Mouse (Mus musculus): ENCODE measurements around the gene Fam102a.
A peak's percentile ranks its signal among the peaks of the same experiment; 100 is the strongest.

Gene Fam102a

DNA sequence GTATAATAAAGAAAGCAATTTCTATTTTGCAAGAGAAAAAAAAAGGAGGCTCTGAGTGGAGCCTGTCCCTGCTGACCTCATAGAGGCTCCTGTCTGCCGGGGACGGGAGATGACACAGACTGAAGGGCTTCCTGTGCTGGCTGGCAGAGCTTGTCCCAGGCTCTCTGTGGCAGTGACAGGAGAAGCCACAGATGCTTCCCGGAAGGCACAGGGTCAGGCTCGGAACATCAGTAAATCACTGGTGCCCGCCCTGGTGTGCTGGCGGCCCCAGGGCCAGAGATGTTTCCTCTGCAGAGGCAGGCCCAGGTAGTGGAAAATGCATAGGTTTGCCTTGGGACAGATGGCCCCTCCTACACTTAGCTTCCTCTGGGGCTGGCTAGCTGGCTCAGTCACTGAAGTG is 20.8 kb upstream of the Fam102a start:
- DNase-seq (ENCODE audit: low spot score) = peak; percentile 84

DNA sequence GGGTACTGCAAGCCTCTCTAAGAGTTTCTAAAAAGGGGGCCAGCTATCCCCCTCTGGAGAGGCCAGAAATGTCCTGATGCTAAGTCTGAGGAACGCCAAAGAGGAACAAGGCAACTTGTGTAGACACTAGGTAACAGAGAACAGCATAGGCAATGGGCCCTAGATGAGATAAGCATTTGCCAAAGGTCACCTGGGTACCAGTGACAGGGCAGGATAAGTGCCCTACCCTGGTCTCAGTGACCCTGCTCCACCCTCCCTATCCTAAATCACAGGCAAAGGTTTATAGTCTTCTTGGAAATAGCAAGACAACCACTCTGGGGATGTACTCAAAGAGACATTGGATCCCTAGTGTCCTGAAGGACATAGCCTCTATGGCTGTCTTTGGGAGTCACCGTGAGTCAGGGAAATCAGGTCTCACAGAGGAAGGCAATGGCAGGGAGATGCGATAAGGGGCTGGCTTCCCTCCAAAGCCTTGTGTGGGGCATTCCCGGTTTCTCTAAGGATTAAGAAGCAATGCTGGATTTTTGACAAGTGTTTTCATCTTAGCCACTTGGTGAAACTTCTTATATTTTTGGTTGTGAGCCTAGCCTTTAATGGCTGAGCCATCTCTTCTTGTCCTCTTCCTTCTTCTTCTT is 17.8 kb upstream of the Fam102a start:
- DNase-seq (ENCODE audit: low spot score) = no peak

DNA sequence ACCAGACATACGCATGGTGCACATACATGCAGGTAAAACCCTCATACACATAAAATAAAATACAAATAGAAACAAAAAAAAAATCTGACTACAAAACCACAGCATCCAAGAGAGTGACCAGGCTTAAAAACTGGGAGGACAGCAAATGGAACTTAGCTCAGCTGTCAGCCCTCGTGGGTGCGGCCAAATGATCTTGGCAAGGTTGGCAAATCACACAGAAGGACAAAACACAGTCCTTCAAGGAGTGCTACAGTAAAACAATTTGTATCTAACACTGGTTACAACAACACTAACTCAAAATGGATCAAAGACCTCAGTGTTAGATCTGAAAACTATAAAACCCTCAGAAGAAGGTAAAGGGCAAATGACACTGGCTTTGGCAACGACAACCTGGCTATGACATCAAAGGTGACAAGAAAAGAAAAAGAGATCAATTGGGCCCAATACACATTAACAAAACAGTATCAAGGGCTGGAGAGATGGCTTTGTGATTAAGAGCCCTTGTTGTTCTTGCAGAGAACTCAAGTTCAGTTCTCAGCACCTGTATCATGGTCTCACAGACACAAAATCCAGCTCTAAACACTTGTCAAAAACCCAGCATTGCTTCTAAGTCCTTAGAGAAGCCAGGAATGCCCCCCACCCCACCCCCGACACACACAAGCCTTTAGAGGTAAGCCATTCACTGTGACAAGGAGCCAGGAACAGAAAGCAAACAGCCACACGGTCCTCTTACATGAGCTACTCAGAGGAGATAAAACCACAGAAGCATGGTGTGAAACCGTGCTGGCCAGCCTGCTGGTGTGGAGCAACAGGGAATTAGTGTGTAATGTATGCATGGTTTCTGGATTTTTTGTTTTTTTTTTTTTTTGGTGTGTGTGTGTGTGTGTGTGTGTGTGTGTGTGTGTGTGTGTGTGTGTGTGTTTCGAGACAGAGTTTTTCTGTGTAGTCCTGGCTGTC is 14.8 kb upstream of the Fam102a start:
- DNase-seq (ENCODE audit: low spot score) = no peak

DNA sequence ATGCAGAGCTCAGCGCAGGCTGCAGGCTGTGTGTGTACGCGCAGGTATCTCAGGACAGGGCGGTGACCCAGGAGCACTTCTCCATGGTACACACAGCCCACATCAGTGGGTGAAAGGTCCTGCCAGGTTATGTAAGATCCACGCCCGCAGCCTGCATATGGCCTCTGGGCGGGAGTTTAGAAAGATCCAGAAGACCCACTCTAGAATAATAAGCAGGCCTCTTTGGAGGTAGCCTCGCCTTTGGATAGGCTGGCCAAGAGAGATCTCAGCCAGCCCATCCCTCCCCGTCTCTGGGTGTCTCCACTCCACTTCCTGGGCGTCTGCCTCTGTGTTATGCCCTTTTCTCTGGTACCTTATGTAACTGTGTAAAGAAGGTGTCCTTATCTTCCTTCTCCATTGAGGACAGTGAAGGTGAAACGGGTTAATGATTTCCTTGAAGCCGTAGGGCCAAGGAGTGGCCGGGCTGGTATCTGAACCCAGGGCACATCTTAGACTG is 10.5 kb upstream of the Fam102a start:
- DNase-seq (ENCODE audit: low spot score) = peak; percentile 74

DNA sequence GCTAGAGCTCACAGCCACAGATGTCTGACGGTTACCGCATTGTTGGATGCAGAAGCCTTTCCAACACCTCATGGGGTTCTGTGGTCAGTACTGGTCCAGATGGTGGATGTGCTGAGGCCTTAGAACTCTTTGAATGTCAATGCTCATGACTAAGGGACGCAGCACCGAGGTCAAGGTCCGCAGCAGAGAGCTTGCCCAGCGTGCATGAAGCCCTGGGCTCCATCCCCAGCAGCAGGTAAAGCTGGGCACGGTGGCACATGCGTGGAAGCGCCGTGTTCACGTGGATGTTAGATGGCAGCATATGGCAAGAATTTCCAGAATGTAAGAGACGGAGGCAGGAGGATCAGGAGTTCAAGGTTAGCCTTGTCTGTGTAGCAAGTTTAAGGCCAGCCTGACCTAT is 9.3 kb upstream of the Fam102a start:
- no peak for DNase-seq (ENCODE audit: low spot score)

DNA sequence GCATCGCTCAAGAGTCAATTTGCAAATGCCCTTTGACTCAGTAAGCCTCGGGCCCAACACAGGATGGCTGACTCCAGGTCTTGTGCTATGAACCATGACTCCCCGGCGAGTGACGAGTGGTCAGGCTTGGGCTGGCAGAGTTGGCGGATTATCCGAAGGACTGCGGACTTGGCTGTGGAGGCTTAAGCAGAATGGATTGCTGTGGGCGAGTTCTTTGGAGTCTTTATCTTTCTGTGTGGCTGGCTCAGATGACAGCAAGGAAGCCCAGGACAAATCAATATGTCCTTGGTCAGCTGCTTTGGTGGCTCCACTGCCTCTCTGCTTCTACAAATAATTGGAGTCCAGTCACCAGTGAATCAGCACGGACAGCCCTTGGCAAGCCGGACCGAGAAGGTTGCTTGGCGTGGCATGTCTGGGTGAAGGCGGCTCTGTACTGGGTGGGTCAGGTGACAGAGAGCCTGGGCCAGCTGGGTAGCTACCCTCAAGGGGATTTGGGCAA is 7.6 kb upstream of the Fam102a start:
- DNase-seq (ENCODE audit: low spot score) = no peak

DNA sequence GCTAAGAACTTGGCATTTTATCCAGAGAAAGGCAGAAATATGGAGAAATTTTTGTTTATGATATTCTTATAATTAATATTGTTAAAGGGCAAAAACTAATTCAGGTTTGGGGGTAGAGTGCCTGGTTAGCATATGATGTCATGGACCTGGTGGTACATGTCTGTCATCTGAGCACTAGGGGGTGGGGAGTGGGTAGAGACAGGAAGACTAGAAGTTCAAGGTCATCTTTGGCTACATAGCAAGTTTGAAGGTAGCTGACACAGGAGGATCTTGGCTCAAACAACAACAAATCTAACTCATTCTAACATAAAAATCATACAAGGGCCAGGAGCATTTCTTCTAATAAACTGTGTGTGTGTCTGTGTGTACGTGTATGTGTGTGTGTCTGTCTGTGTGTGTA is 6.8 kb upstream of the Fam102a start:
- DNase-seq (ENCODE audit: low spot score) = no peak

DNA sequence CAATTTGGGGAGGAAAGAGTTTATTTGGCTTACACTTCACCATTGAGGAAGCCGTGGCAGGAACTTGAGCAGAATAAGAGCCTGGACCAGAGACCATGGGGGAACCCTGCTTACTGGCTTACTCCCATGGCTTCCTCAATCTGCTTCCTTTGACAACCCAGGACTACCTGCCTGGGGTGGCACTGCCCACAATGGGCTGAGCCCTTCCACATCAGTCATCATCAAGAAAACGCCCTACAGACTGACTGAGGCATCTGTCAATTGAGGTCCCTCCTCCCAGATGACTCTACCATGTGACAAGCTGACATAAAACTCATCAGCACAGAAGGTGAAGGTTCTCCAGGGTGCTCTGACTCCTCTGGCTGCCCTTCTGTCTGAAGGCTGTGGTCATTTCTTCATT is 4.7 kb upstream of the Fam102a start:
- DNase-seq (ENCODE audit: low spot score) = no peak

DNA sequence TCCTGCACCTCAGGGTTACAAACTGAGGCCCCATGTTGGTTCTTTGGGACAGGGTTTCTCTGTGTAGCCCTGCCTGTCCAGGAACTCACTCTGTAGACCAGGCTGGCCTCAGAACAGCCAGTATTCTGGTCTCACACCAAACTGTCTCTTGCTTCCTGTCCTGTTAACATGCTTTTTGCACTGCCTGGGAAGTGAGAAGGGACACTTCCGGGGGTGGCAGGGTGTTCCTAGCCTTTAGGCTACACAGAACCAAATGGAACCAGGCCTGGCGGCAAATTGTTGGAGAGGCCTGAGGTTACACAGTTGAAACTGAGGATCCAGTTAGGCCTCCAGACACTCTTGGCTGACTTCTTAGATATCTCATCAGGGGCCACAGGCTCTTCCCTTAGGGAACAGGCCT is 2.0 kb upstream of the Fam102a start:
- no peak for DNase-seq (ENCODE audit: low spot score)

DNA sequence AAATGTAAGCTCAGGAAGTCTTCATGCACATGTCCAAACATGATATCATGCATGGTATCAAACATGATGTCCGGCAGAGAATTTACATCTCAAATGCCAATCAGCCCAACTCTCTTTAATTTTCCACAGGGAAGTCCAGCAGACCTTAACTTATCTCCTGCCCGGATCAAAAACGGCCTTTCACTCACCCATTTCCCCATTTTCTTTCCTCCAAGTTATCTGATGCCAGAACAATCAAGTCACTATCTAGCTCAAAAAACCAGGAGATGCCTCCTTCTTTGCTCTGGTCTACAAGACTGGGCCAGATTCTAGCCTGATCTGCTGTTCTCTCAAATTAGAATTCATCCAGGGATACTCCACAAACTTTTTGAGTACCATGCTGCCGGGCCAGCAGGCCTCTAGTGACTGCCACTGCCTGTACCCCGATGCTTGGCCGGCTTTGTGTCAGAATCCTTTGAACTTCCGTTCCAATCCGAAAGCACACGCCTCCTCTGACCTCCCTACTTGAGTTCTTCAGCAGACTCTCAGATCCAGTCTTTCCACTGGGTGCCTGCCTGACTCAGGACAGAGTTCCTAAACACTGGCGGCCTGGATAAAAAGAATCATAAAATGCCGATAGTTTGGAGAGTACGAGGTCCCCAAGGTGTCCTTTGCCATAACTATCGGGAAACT is 935 bp upstream of the Fam102a start:
- DNase-seq (ENCODE audit: low spot score) = peak; percentile 73

DNA sequence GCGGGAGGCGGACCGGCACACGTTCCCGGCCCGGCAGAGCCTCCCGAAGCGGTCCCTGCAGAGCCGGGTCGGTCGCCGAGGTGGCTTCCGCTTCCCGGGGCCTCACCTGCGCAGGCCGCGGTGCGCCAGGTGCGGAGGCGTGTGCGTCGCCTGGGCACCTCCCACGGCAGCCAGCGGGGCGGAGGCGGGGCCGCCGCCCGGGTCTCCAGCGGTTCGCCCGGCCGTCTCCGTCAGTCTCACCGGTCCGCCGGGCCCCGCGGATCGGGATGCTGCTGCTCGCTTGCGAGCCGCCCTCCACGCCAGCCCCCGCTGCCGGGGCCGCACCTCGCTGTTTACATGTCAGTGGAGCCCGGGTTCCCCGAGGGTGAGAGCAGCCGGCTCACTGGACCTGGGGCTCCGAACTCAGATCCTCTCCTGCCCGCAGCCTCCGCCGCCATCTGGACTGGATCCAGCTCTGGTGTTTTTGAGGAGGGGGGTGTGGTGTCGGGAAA is 414 bp downstream of the Fam102a start:
- peak; percentile 72 for DNase-seq (ENCODE audit: low spot score)

DNA sequence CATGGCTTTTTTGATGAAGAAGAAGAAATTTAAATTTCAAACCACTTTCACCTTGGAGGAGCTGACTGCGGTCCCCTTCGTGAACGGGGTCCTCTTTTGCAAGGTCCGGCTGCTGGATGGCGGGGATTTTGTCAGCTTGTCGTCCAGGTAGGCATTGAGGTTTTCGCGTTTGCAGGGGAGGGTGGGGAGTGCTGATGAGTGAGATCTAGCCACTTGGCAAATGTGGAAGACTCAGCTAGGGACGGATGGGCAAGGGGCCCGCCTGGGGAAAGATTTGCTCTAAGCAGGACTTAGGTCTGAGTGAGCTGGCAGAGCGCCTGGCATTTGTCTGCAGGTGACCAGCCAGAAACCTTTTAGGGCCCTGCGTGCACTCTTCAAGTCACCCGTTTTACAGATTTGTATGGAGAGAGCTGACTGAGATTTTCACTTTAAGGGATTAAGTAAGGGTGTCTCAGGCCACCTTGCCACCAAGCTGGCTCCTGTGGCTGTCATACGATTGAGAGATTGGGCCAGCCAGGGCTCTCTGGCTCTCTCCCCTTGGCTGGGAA is 1.0 kb downstream of the Fam102a start:
- no peak for DNase-seq (ENCODE audit: low spot score)

DNA sequence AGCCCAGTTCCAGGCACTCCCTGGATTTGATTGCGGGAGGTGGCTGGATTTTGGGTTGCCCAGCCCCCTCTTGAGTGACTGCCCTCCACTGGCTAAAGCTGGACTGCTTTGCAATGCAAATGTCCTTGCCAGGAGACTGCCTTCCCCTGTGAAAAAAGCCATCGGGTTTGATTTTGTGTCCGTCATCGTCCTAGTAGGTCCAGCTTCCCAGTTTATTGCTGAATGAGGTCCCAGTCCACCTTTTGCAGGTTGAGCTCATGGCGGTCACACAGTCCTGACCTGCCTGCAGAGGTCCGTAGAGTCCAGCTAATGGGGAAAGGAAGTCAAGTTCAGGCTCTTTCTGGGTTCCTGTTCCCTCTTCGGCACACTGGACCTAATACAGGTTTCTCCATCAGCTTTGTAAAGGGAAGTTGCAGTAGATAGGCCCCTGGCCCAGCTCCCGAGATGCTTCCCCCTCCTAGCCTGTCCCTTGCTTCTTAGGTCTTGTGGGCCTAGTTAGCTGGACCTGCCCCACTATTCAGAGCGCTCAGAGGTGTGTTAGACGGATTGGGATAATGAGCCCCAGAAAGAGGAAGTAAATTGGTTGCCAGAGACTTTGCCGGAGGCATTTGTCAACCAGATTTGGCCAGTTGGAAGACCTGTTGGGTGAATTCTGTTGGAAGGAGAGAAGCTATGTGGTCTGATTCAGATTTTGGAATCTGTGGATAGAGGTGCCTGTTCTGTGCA is 1.7 kb downstream of the Fam102a start:
- peak; percentile 55 for DNase-seq (ENCODE audit: low spot score)

DNA sequence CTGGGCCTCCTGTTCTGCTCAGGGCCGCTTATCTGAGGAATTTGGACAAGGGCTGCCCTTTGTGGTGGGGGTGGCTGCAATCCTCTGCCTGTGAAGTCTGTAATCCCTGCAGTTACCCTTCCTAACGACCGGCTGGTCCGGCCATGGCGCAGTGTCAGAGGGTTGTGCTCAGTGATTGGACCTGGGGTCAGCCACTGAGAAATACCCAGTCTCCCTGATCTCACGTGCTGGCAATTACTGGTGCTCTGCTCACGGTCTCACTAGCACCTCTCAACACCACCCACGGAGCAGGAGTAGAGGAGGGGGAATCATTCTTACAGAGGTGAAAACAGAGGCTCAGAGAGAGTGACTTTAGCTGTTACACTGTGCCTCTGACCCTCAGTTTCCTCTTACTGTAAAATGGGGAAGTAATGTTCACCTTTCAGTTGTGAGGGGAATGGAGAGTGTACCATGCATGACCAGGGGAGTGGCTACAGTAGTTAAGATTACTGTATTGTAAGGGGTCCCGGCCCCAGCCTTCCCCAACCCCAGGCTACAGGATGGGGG is 2.3 kb downstream of the Fam102a start:
- no peak for DNase-seq (ENCODE audit: low spot score)

DNA sequence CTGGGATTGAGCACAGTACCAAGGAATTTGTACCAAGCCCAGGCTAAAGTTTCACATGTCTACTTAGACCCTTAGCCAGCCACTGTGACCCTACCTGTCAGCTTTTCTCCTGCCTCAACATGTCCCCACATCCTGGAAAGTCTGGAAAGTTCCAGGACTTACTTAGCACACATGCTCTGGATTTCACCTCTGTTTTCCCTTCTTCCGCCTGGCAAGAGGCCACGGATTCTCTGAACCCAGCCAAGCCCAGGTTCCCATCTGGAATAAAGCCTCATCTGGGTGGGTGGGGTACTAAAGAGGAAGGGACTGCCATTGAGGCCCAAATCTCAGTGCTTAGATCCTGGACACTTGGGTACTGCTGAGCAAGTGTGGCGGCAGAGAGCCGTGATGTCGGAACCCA is 2.8 kb downstream of the Fam102a start:
- no peak for DNase-seq (ENCODE audit: low spot score)

DNA sequence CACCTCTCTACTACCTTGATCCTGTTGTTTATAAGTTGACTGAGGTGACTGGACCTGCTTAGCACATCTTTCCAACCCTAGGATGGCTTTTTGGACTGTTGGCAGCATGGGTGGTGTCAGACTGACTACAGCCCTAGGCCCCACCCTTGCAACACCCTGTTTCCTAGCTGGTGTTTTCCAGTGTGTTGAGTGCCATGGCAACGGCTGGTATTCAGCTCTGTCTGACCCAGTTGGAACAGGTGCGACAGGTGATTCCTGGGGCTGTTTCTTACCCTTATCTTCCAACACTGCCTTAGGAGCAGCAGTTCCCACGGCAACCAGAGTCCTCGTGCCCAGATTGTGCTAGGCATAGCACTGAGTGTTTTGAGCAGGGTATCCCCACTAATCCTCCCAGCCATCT is 3.3 kb downstream of the Fam102a start:
- DNase-seq (ENCODE audit: low spot score) = no peak

DNA sequence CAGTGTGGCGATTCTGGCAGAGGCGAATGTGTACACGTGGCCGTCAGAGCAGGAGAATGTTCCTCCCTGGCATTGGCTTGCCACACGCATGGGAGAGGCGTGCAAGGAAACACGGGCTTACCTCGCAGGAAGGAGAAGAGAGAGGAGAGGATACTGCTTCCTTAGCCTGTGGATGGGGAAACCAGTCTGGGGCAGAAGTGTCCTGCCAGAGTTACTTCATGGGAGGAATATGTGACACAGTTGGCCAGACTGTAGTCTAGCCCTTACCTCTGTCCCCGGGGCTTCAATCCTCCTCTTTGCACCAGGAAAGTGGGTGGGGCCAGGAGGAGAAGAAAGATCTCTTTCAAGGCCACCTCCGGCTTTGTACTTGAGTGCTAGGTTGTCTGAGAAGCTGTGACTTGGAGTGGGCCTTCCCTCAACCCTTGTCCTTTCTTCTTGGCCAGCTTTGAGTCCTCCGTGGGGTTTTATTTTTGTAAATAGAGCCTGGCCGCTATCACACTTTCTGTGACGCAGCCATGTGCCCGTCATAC is 4.4 kb downstream of the Fam102a start:
- no peak for DNase-seq (ENCODE audit: low spot score)

DNA sequence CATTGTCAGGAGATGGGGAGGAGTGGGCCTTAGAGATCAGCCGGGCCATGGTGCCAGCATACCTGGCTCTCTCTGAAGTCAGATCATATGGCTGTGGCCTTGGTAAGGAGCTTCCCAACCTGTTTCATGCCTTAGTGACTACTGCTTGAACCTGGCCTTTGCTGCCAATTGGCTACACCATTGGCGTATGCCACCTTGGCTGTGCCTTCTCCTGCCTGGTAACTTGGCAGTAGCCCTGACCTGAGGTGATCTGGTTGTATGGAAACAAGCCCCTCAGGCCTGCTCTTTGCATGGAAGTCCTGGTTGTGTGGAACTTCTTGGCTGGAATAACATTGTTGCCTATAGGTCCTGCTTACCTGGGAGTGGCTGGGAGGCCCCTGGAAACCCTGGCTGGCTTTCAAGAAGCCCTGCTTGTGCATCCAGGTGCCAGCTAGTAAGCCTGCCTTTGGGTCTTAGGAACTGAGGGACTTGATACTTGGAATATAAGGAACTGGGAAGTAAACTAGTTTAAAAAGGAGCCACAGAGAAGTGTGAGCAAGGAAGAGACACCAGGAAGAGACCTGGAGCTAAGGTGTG is 6.3 kb downstream of the Fam102a start:
- no peak for DNase-seq (ENCODE audit: low spot score)

DNA sequence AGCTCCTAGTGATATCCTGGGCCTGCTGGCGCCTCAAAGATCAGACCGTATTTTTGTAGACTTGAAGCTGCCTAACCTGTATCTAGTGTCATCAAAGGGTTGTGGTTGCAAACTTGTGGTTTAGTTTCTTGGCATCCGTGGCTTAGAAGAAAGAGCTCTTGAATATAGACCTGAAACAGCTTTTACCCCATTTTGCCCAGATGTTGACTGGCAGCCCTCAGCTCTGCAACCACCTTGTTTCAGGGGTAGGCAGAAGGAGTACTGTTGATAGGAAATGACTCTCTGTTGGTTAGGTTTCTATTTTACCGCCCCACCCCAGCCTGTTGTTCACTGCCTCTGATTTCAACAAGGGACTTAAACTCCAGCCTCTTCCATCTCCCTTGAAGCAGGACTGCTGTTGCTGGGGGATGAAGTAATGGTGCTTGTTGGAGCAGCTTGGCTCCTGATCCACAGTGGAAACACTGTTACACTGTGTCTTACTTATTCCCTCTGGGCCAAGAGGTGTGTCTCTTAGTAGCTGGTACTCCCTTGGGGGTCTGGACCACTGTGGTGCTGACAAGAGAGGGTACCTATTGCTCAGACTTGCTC is 6.9 kb downstream of the Fam102a start:
- no peak for DNase-seq (ENCODE audit: low spot score)

DNA sequence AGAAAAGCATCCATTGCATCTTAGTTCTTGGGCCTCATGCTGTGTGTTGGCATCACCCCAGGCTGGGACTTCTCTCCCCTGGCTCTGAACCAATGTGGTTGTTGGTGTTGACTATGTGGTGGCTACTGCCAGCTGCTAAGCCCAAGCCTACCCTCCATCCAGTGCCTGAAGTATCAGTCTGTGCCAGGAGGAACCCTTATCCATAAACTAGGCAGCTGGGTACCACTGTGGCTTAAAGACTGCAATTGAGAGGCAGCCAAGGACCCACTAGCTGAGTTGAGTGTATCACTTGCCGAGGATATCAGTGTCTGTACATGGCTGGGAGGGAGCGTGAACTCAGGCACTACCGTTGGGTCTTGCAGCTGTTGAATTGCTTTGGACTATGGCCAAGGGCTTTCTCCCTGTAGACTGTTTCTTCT is 7.9 kb downstream of the Fam102a start:
- no peak for DNase-seq (ENCODE audit: low spot score)
